Mouse (Mus musculus) forebrain, embryonic 11.5 days (tissue): ENCODE data around the gene Scarb1. TPM values are rescaled to one million over a fixed set of nuclear protein-coding genes. Genes with fewer than 3 reads are reported as not detected.

Experiments
- ATAC-seq: fragments of 200-750 bp; cut with Nextera tagmentation; replicated peaks from 2 replicates; pipeline ENCODE4 v1.8.0; 2017; ENCODE audit warnings: moderate TSS enrichment; ENCODE audit not compliant: low FRiP score
- DNase-seq: peaks from one replicate; pipeline ENCODE4 v3.0.0-alpha.2; 2017; ENCODE audit warnings: low spot score
- H3K27ac ChIP-seq: fragments of 300-500 bp; sonication (generic); 2 replicates; pipeline ENCODE4 v1.5.1; 2014; ENCODE audit warnings: low read depth, low read length
- H3K27me3 ChIP-seq: fragments of 300-500 bp; sonication (generic); 2 replicates; pipeline ENCODE4 v1.6.1; 2014; ENCODE audit warnings: mild to moderate bottlenecking, low read length, mixed read lengths; ENCODE audit not compliant: control insufficient read depth, insufficient read depth
- H3K36me3 ChIP-seq: fragments of 300-500 bp; sonication (generic); 2 replicates; pipeline ENCODE4 v1.6.1; 2014; ENCODE audit warnings: mild to moderate bottlenecking, low read length, moderate library complexity, mixed read lengths; ENCODE audit not compliant: control insufficient read depth, insufficient read depth
- H3K4me1 ChIP-seq: fragments of 300-500 bp; sonication (generic); replicated peaks from 2 replicates; pipeline ENCODE4 v1.6.1; 2014; ENCODE audit warnings: low read length, mixed read lengths; ENCODE audit not compliant: control insufficient read depth, insufficient read depth
- H3K4me2 ChIP-seq: fragments of 300-500 bp; sonication (generic); 2 replicates; pipeline ENCODE4 v1.6.1; 2014; ENCODE audit warnings: low read depth, mild to moderate bottlenecking, low read length, moderate library complexity, mixed read lengths; ENCODE audit not compliant: severe bottlenecking
- H3K4me3 ChIP-seq: fragments of 300-500 bp; sonication (generic); 2 replicates; pipeline ENCODE4 v1.5.1; 2014; ENCODE audit warnings: low read depth, low read length
- H3K9ac ChIP-seq: fragments of 300-500 bp; sonication (generic); 2 replicates; pipeline ENCODE4 v1.6.1; 2014; ENCODE audit warnings: low read length
- H3K9me3 ChIP-seq: fragments of 300-500 bp; sonication (generic); 2 replicates; pipeline ENCODE4 v1.6.1; 2016; ENCODE audit warnings: low read length, mixed read lengths; ENCODE audit not compliant: control insufficient read depth
- WGBS: fragments of 180-500 bp; shearing (Covaris S2); extraction: QIAGEN DNeasy Blood & Tissue Kit; methylation state at CpG from one replicate; pipeline ENCODE4 v1.1.7; 2014; 5-methylcytosine and 5-hydroxymethylcytosine counted together
- polyA plus RNA-seq: library from polyadenylated mRNA; unstranded; fragments of >200 nt; fragmentation: Nextera tagmentation; extraction: Ambion mirVana; gene quantifications from 2 replicates; pipeline ENCODE4 v1.2.1, GENCODE M21; 2014

The Scarb1 gene
- polyA plus RNA-seq, 1 experiment from 2014 or later: 43.7 TPM

DNA sequence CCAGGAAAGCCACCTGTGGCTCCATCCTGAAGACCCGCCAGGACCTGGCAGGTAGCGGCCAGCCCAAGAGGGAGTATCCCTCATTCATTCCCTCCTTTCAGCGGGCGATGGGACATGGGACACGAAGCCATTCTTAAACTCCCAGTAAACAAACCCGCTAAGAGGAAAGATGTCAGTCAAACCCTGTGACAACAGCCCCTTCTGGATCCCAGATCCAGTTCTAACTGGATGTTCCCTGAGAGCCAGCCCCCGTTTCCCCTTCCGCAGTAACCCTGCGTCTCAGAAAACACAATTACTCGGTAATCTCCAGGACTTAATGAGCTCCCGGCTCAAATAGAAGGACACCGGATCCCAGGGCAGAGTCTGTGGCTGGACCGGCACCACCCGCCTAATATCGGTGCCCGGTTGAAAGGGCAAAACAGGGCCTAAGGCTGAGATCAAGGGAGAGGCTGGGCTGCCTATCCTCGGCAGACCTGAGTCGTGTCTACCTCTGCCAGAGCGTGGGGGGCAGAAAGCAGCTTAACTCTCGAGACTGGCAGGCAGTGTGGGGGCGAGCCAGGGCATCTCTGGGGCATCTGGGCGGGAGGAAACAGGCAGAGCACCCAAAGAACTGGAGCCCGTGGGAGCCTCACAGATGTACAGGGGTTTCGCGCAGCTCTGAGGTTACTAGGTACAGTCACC lies 903 bp downstream of the Scarb1 start:
- H3K4me3 ChIP-seq: peak overlapping the region; percentile 71
- H3K36me3 ChIP-seq: no peaks in the 10 kb centered on the region
- peak overlapping the region; percentile 90 for H3K4me2 ChIP-seq
- no peak overlapping the region for H3K27ac ChIP-seq
- peaks cover 16% of the 10 kb centered on the region for H3K4me1 ChIP-seq
- H3K9ac ChIP-seq: peak overlapping the region; percentile 47
- H3K27me3 ChIP-seq: no peaks in the 10 kb centered on the region
- DNase-seq (no peak), ATAC-seq (peak; percentile 42)
- WGBS: 2% methylated on average over 25 of the region's 25 CpGs
- H3K9me3 ChIP-seq: no peaks in the 10 kb centered on the region

DNA sequence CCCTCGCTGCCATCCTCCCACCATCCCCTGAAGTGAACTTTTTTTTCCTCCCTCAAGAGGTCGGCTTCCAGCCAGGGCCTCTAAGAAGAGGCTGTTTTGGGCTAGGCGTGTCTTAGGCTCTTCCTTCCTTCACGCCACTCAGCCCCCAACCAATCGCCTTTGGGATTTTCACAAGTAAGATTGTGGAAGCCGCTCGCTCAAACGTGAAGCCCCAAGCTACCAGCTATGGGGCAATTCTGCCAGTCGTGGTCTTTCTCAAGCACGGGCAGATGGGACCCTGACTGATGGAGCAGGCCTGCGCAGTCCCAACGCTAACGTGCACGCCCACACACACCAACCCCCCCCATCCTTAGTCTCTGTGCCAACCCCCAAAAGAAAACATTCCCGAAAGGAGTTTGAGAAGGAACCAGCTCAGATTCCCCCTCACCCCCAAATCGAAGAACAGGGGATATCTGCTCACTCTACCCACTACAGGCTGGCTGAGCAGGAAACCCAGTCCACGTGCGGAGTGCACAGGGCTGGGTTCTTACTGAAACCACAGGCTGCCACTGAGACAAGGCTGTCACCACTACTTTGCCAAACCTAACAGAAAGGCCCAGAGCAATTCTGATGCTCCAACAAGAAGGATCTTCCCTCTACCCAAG lies 1.7 kb downstream of the Scarb1 start:
- peak; percentile 68 for DNase-seq
- Histone ChIP-seq H3K9me3 (no peaks in the 10 kb centered on the region), H3K9ac (peak overlapping the region; percentile 47; the same call in 1 of the 2 replicates), H3K27ac (0 out of 2 replicates have a peak overlapping the region, but pooled peaks have one; percentile 15), H3K27me3 (no peaks in the 10 kb centered on the region), H3K4me3 (peak overlapping the region; percentile 71), H3K4me1 (peaks cover 16% of the 10 kb centered on the region), H3K36me3 (no peaks in the 10 kb centered on the region), H3K4me2 (peak overlapping the region; percentile 90)
- ATAC-seq: no peak; the same call in 1 of the 2 replicates
- WGBS: 4% methylated on average over 18 of the region's 18 CpGs

DNA sequence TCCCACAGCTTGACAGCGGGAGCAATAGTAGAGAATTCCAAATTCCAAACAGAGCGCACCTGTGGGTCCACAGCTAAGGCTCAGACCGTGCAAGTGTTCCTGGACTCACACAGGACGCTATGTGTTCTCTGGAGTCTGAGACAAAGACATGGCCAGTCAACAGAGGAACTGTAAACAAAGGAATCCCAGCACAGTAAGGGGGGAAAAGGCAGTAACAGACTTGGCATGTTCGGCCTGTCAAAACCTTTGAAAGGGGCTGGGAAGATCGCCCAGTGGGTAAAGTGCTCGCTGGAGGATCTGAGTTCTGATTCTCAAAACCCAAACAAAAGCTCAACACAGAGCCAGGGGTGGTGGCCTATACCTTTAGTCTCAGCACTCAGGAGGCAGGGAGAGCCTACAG lies 3.4 kb downstream of the Scarb1 start:
- Histone ChIP-seq H3K27me3 (no peaks in the 10 kb centered on the region), H3K4me2 (no peak overlapping the region), H3K9ac (no peak overlapping the region), H3K4me3 (no peak overlapping the region), H3K9me3 (no peaks in the 10 kb centered on the region), H3K4me1 (peaks cover 16% of the 10 kb centered on the region), H3K36me3 (no peaks in the 10 kb centered on the region), H3K27ac (no peak overlapping the region)
- no peak for ATAC-seq
- 70% methylated on average over 7 of the region's 7 CpGs for WGBS
- no peak for DNase-seq

DNA sequence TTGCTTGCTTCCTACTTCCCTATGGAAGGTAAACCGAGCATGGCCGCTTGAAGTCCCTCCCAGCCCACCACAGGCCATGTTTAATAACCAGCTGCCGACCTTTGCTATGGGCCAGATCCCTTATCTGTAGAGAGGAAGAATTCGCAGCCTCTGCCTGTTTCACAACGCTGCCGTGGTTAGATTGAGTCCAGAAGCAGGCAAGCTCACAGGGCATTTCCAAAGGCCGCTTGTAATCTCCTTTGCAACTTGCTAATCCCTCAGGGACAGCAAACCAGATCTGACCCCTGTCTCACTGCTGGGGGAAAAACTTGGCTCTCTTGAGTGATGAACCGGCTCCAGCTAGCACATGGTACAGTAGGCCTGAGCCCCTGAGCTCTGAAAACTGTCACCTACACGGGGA lies 3.9 kb downstream of the Scarb1 start:
- Histone ChIP-seq H3K4me2 (no peak overlapping the region), H3K9me3 (no peaks in the 10 kb centered on the region), H3K4me3 (no peak overlapping the region), H3K9ac (no peak overlapping the region), H3K36me3 (no peaks in the 10 kb centered on the region), H3K4me1 (peaks cover 16% of the 10 kb centered on the region), H3K27ac (no peak overlapping the region), H3K27me3 (no peaks in the 10 kb centered on the region)
- no peak for DNase-seq
- 47% methylated on average over 9 of the region's 9 CpGs for WGBS
- no peak for ATAC-seq

DNA sequence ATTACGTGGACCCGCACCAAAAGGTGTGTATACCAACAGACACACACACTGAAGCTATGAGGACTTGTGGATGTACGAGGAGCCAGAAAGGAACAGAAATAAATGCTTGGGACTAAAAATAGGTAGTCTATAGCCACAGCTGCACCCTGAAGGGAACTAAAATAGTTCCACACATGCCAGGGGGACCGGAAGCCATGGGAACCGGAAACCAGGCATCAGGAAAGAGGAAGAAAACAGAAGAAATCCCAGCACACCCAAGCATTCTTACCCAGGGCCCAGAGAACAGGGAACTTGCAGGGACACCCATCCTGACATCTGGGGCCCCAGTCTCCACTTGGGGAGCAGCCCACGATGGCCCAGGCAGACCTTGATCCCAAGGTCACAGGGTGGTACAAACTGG lies 7.9 kb downstream of the Scarb1 start:
- Histone ChIP-seq H3K9ac (no peak overlapping the region), H3K4me2 (no peak overlapping the region), H3K4me1 (no peaks in the 10 kb centered on the region; the same call in 1 of the 2 replicates), H3K4me3 (no peak overlapping the region), H3K27ac (no peak overlapping the region), H3K36me3 (no peaks in the 10 kb centered on the region), H3K27me3 (no peaks in the 10 kb centered on the region), H3K9me3 (no peaks in the 10 kb centered on the region)
- DNase-seq (no peak), ATAC-seq (no peak)
- WGBS: 91% methylated on average over 6 of the region's 6 CpGs

DNA sequence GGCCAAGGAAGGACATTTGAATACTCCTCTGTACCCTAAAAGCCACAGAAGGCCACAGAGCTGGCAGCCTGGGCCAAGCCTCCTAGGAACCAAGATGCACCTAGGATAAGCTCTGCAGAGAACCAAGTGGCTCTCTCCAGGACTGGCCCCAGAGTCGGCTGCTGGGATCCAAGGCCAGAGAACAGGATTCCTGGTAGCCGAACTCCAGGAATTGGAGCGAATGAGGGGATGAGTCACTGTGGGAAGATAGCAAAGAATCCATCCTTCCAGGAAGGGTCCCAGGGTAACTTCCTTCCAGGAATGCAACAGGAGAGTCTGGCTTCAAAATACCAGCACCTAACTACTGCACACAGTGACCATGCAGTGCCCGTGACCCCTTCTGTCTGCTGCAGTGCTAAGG lies 8.6 kb downstream of the Scarb1 start:
- H3K9me3 ChIP-seq: no peaks in the 10 kb centered on the region
- H3K4me3 ChIP-seq: no peak overlapping the region
- H3K9ac ChIP-seq: no peak overlapping the region
- no peak for ATAC-seq
- no peak overlapping the region for H3K27ac ChIP-seq
- 84% methylated on average over 4 of the region's 4 CpGs for WGBS
- H3K36me3 ChIP-seq: no peaks in the 10 kb centered on the region
- DNase-seq: no peak
- H3K4me2 ChIP-seq: no peak overlapping the region
- no peaks in the 10 kb centered on the region; the same call in 1 of the 2 replicates for H3K4me1 ChIP-seq
- H3K27me3 ChIP-seq: no peaks in the 10 kb centered on the region

DNA sequence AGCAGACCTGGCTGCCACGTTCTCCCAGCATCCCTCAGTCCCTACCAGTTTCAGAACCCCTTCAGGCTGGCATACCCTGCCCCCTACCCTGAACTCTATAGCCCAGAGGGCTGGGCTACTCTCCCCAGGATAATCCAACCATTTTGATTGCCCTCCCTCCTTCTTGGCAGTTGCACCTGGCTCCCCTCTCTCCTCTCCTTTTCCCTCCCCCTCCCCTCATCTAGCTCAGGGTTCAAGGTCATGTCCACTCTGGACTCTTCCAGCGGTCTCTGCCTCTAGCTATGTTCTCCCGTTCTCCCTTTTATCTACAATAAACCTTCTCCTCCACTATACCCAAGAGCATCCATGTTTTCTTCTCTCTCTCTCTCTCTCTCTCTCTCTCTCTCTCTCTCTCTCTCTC lies 9.1 kb downstream of the Scarb1 start:
- DNase-seq (no peak), ATAC-seq (no peak)
- Histone ChIP-seq H3K4me1 (no peaks in the 10 kb centered on the region; the same call in 1 of the 2 replicates), H3K9ac (no peak overlapping the region), H3K27me3 (no peaks in the 10 kb centered on the region), H3K4me2 (no peak overlapping the region), H3K27ac (no peak overlapping the region), H3K4me3 (no peak overlapping the region), H3K9me3 (no peaks in the 10 kb centered on the region), H3K36me3 (no peaks in the 10 kb centered on the region)
- WGBS: 56% methylated on average over 3 of the region's 3 CpGs

DNA sequence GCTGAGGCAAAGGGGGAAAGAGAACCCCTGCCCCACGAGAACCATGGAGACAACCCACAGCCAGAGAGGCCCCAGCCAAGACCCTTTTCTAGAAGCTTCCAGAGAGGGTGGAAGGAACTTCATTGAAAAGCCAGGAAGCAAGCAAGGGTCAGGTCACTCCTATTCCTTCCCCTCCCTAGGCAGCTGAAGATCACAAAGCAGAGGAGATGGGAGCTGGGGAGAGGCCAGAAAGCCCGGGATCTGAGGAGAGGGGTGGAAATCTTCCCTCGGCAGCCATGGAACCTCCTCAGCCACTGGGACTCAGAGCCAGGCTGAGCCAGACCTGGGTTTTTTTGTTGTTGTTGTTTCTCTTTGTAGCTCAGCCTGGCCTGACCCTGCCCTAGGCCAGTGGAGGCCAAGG lies 9.8 kb downstream of the Scarb1 start:
- Histone ChIP-seq H3K9ac (no peak overlapping the region), H3K9me3 (no peaks in the 10 kb centered on the region), H3K36me3 (no peaks in the 10 kb centered on the region), H3K27me3 (no peaks in the 10 kb centered on the region), H3K4me1 (no peaks in the 10 kb centered on the region; the same call in 1 of the 2 replicates), H3K4me2 (no peak overlapping the region), H3K27ac (no peak overlapping the region), H3K4me3 (no peak overlapping the region)
- no peak for DNase-seq
- no peak for ATAC-seq
- 43% methylated on average over 3 of the region's 3 CpGs for WGBS

DNA sequence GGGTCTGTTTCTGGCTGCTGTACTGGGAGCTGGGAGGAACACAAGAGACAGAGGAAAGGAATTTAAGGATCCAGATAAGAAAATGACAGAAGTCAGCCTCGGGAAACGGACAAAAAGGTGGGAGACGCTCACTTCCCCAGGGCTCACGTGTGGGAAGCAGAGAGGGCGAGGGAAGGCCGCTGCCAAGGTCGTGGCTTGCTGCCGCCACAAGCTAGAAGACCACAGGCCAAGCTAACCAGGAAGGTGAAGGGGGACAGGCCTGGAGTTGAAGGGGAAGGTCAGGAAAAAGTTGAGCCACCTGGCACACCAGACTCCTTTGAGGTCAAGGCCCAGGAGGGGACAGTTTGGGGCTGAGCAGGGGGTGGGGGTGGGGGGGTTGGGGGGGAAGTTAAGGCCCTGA lies 10.2 kb downstream of the Scarb1 start:
- WGBS: 80% methylated on average over 8 of the region's 8 CpGs
- Histone ChIP-seq H3K27me3 (no peaks in the 10 kb centered on the region), H3K27ac (no peak overlapping the region), H3K9ac (no peak overlapping the region), H3K9me3 (no peaks in the 10 kb centered on the region), H3K4me3 (no peak overlapping the region), H3K4me2 (no peak overlapping the region), H3K36me3 (no peaks in the 10 kb centered on the region), H3K4me1 (no peaks in the 10 kb centered on the region; the same call in 1 of the 2 replicates)
- DNase-seq: no peak
- no peak for ATAC-seq
